Mouse (Mus musculus): ENCODE data around the gene Slc12a3.
"Not testable (repeated sequence)": the region's sequence is repeated elsewhere in the genome, so short reads cannot be mapped to it uniquely, and the experiment has no call there.

The Slc12a3 gene

GRCm38 (mm10) chr8:94399957-94400356 lies 71.0 kb downstream of the Slc12a3 start:
- DNase-seq (ENCODE audit: low spot score): not testable (repeated sequence)

GRCm38 (mm10) chr8:94408443-94409080 lies 79.6 kb downstream of the Slc12a3 start:
- DNase-seq (ENCODE audit: low spot score): no peak

- DNase-seq (ENCODE audit: low spot score): no peak
Measured at GRCm38 (mm10) chr8:94409523-94409922, 80.5 kb downstream of the Slc12a3 start.

- no peak for DNase-seq (ENCODE audit: low spot score)
Measured at GRCm38 (mm10) chr8:94412518-94412917, 83.5 kb downstream of the Slc12a3 start.

GRCm38 (mm10) chr8:94413509-94413908 lies 84.5 kb downstream of the Slc12a3 start:
- no peak for DNase-seq (ENCODE audit: low spot score)

- DNase-seq (ENCODE audit: low spot score): no peak
Measured at GRCm38 (mm10) chr8:94415218-94415617, 86.2 kb downstream of the Slc12a3 start.

Data from ovary, postnatal 14 days (tissue).